Mouse (Mus musculus): ENCODE results near the gene 4930412O13Rik.

Gene 4930412O13Rik

DNA sequence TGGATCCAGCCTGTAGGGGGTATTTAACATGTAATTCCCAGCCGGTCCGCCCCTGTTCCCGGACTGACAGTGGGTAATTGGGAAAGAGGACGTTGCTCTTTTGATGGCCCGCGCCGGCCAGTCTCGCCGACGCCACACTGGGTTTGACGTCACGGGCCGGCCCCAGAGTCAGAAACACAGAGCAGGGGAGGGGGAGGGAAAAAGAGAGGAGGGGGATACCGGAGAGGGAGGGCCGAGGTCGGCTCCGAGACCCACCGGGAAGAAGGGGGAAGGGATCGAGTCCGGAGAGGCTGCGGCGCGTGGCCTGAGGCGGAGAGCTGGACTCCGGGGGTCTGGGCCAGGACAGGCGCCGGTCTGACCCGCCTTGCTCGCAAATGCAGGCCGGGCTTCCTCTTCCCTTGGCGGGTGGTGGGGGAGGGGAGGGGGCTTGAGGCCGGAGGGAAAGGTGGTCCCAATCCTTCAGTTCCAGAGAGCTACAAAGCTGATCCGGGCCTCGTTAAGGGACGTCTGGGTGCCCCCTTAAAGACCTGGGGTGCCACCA lies at the start of gene 4930412O13Rik:
Gene 4930412O13Rik (plus strand): TSS at position 202 of the 541 bp plus-strand sequence.
- no peak for TF ChIP-seq GATA4 (IDR thresholded peaks at IDR 0.05; ENCODE audit: insufficient replicate concordance, low read length)

DNA sequence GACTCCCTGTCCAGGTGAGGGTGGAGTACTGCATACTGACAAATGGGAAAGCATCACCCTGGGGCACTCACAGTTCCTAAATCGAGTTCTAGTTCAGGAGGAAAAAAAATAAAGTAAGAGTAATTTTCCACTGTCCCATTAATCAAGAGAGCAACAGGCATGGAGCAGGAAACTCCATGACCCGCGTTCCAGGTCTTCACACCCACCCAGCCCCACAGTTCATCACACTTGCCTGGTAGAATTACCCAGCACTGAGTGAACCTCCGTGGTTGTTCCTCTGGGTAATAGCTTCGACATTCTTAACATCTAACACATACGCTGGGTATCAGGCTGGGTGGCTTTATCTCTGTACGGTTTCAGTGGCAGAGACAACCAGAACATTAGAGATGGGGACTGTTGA lies 47.3 kb upstream of the 4930412O13Rik start:
- TF ChIP-seq GATA4 (IDR thresholded peaks at IDR 0.05; ENCODE audit: insufficient replicate concordance, low read length) = no peak

DNA sequence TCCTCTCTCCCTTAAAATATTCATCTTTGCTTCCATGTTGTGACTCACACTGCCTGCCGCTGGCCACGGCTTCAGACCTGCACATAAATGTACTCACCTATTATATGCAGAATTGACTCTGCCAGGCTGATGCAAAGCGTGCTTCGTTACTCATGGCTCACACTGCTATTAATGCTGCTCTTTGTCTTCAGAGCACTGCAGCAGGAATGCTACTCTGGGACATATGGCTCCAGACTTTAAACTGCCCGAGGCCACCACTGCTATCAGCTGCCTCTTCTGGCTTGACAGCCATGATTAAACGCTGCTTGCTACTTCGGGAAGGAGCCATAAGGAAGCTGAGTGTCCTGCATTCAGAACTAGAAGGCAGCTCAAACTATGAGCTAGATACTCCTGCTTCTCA lies 45.9 kb upstream of the 4930412O13Rik start:
- no peak for TF ChIP-seq GATA4 (IDR thresholded peaks at IDR 0.05; ENCODE audit: insufficient replicate concordance, low read length)

DNA sequence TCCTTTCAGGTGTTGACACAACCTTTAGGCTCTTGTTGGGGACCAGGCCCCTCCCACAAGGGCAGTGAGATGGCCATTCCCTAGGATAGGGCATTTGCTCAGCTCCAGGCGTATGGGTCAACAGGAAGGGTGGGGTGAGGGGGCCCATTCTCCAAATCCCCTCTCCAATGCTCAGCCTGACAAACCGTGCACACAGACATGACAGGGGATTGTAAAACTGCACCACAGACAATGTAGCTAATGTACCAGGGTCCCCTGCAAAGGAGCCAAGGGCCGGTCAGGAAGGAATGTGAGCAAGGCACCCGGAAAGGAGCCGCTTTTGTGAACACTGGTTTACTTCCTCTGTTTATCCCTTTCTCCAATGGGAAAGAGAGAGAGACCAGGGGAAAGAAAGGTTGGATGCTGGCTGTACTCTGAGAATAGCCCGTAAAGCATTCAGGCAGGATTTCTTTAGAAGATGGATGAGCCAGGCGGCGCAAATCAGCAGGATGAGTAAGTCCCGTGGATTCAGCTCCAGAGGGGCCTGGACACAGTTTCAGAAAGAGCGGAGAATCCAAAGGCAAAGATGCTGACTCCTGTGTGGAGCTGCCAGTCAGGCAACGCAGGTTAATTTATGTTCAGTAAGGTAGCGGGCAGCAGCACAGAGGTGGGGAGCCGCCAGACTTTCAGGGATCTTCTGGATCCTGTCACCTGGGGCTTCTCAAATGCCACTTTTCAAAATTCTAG lies 28.0 kb upstream of the 4930412O13Rik start:
- no peak for TF ChIP-seq GATA4 (IDR thresholded peaks at IDR 0.05; ENCODE audit: insufficient replicate concordance, low read length)

DNA sequence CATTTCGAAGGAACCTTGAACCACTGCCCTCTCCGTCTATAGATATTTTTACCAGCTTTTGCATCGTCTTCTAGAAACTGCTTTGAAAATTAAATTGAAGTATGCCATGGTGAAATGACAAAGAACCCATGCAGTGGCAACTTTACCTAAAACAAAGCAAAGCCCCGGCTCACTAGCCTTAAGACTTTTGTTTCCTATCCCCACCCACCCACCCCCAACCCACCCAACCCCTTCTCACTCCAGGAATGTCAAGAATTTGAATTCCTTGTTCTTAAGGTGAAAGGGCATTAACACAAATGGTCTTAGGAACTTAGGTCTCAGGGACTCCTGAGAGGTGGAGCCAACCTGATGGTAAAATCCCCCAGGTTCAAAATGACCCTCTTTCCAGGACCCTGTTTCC lies 25.2 kb upstream of the 4930412O13Rik start:
- TF ChIP-seq GATA4 (IDR thresholded peaks at IDR 0.05; ENCODE audit: insufficient replicate concordance, low read length) = no peak

DNA sequence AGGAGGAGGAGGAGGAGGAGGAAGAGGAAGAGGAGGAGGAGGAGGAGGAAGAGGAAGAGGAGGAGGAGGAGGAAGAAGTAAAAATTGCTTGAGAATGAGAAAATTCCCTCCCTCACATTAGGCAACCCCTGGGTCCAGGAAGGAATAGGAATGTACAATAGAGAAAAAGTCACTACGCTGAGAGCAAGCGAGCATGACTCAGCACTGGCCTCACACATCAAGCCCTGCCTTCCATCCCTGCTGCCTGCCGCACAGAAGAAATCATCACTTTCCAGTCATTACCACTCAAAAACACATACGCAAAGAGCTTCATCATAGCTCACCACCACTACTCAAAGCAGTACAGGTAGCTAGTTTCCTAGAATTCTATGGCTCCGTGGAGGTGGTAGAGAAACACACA lies 20.4 kb upstream of the 4930412O13Rik start:
- no peak for TF ChIP-seq GATA4 (IDR thresholded peaks at IDR 0.05; ENCODE audit: insufficient replicate concordance, low read length)

DNA sequence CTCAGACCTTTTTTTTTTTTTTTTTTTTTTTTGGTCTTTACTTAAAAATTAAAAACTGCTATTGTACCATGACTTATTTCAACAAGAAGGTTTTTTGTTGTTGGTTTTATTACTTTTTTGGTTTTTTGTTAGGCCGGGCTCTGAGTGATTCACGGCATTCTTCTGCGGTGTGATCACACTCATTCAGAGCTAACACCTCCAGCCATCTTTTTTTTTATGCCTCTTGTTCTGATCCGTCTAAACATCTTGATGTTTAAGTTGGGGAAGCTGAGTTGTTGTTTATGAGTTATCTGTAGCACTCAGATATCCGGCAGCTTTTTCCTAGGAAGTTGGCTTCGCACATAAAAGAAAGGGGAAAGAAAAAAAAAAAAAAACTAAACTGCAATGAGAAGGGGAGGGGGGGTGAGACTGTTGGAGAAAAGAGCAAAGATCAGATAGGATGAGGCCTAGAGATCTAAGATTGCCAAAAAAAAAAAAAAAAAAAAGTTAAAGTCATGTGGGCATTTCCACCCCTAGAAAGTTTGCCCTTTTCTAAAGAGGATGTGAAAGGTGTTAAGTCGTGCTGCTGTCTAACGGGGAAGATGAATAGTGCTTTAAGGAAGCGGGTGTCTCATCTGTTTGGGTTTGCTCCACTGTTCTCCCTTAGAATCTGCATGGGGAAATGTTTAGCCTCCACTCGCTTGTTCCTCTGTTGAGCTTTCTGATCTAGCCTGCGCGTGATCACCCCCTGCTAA lies 13.8 kb upstream of the 4930412O13Rik start:
- no peak for TF ChIP-seq GATA4 (IDR thresholded peaks at IDR 0.05; ENCODE audit: insufficient replicate concordance, low read length)

DNA sequence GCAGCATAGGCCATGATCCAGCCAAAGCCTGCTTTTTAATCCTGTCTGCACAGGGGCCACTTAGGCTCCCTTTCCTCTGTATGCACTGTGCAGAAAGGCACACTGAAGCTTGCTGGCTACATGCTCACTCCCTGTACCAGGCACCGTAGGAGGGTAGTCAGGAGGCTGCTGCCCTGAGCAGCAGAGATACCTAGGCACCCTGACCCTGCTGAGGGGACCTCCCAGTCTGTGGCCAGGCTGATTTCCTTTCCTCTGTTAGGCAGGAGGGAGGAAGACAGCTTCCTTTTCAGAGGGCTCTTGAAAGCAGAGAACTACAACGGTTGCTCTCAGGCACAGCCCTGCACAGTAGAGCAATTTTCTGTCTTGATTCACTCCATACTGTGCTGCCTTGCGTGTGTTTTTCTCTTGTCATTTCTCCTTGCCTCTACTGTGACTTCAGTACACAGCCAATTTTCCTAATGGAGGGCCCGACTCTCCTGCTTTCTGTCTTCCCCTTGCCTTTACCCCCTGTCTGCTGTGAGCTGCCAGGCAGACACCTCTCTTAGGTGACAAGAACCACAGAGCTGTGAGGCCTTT lies 9.8 kb upstream of the 4930412O13Rik start:
- TF ChIP-seq GATA4 (IDR thresholded peaks at IDR 0.05; ENCODE audit: insufficient replicate concordance, low read length) = no peak

DNA sequence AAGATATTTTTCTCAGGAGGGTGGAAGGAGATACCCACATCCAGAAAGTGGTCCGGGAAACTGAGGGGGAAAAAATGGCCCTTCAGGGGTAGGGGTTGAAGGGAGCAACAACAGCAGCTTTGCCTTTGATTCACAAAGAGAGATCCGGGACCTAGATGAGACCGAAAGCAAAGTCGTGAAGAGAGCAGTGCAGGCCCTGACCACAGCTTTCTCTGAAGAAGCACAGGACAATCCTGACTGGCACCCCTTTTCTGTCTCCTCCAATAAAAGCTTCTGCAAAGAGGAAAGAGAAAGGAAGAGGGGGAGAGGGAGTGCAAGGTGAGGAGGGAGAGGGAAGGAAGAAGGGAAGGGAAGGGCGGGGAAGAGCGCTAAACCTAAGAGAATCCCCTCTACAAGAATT lies 9.3 kb upstream of the 4930412O13Rik start:
- no peak for TF ChIP-seq GATA4 (IDR thresholded peaks at IDR 0.05; ENCODE audit: insufficient replicate concordance, low read length)

DNA sequence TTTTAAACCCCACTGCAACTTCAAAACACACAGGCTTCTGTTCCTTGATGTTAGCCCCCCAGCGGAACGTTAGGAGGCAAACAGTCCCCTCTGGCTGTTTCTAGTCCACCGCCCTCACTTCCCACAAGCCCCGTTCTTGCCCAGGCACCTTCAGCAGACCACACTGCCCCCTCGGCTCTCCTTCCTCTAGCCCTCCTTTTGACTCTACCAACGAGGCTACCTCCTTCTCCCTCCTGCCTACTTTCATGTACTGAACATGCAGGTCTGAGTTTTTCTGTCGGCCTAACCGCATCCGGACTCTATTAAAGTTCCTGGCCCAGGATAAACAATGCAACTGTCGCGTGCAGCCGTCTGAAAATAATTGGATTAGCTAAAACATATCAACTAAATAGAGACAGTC lies 8.4 kb upstream of the 4930412O13Rik start:
- TF ChIP-seq GATA4 (IDR thresholded peaks at IDR 0.05; ENCODE audit: insufficient replicate concordance, low read length) = no peak

DNA sequence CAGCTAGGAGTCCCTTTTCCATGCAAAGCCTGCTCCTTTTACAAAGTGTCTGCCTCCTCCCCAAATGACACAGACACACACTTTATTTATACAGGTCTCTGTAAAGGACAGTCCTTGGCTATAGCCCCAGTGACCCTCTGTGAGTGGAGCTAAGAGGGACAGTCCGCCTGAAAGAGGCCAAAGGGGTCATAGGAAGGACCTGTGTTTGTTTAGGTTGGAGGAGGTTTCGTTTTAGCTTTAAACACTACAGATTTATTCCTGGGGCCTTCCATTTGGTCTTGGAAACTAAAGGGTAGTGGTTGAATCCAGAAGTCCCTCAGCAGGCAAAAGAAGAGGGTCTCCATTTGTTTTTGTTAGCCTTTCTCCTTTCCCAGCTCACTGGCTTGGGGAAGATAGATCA lies 7.3 kb upstream of the 4930412O13Rik start:
- no peak for TF ChIP-seq GATA4 (IDR thresholded peaks at IDR 0.05; ENCODE audit: insufficient replicate concordance, low read length)

DNA sequence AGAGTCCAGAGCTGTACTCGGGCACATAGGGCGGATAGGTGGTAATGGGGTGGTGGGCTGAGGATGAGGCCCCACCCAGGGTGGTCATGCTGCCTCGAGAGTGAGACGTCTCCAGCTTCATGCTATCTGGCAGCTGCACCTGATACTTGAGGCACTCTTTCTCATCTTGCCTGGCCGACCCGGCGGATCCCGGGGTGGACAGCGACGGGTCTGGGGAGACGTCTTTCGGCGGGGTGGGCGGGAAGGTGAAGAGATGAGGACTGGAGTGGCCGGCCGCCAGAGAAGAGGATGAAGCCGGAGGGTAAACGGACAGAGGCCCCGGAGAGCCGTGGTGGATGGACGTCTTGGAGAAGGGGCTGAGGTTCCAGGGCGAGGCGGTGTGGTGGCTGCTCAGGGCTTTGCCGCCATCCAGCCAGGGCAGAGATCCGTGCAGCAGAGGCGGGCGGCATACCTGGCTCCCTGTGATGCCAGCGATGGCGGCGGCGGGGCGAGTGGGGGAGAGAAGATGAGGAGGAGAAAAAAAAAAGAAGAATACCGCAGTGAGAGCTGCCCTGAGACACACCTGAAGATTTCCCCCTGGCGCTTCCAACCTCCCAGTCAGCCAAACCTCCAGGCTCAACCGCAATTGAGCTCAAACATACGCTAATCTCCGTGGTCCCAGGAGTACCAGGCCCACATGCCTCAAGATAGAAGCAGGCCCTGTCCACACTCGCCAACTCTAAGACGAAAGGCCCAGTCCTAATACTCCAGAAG lies 6.4 kb upstream of the 4930412O13Rik start:
- no peak for TF ChIP-seq GATA4 (IDR thresholded peaks at IDR 0.05; ENCODE audit: insufficient replicate concordance, low read length)

DNA sequence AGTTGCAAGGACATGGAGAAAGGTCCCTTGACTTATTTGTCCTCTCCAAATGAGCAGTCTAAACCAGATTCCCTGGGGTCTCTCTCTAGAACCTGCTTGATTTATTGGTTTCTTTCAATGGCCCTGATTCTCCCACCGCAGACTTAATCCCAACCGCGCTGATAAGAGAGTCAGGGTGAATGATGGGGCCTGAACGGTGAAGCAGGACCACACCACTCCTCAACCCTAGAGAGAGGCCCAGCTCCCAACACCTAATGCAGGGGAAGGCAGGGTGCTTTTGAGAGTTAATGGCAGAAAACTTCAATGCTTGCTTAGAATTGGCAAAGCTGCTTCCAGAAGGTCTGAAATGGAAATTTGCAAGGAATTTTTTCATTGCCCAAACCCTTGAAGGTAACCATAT lies 5.8 kb upstream of the 4930412O13Rik start:
- no peak for TF ChIP-seq GATA4 (IDR thresholded peaks at IDR 0.05; ENCODE audit: insufficient replicate concordance, low read length)

DNA sequence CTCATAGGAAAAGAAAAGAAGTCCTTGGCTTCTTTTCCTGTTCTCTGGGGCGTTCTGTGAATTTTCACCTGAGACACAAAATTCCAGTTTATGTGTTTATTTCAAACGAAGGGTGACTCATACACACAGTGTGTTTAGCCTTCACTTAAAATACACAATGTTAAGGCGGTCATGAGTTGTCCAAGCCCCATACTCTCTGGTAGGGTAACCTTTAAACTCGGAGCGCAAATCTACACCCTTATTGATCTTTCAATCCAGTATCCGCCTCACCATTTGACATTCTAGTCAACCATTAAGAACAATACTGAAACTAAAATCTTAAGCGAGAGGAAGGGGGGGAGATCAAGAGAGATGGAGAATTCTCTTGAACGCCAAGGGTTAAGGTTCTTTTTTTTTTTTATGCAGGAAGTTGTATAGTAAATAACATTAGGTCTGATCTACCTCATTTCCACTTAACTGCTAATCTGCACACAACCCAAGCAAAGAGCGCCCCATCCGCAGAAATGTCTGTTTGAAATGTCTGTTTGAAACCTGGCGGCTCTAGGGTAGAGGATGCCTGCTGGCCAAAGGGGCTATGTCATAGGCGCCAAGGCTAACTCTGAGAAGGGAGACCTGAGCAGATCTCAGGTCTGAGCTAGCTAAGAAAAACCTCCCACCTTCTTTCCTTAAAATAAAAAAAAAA lies 5.2 kb upstream of the 4930412O13Rik start:
- TF ChIP-seq GATA4 (IDR thresholded peaks at IDR 0.05; ENCODE audit: insufficient replicate concordance, low read length) = no peak

All from liver, adult (tissue).